Mouse (Mus musculus) megakaryocyte, embryonic 14.5 days (primary cell): Measurements from ENCODE around the gene Grin3b.

Experiments
- FLI1 ChIP-seq: IDR thresholded peaks from 2 replicates; pipeline ENCODE4 v1.6.1; 2012; ENCODE audit warnings: low read length, inconsistent platforms, mixed read lengths
- GATA1 ChIP-seq: IDR thresholded peaks from 3 replicates; pipeline ENCODE4 v1.6.1; 2012; ENCODE audit warnings: mixed read lengths, low read length, inconsistent platforms, borderline replicate concordance

GRCm38 (mm10) chr10:79997034-79997760 lies 26.7 kb downstream of the Grin3b start:
- TF ChIP-seq FLI1 (no peak), GATA1 (no peak)
